Mouse (Mus musculus) embryonic facial prominence, embryonic 14.5 days (tissue): ENCODE measurements at regions not wholly inside any gene's neighbourhood (a gene's known extent, or its start where the extent isn't known, plus 50 kb on each side); places are given as distances from the start of the nearest gene placed in this dataset.

Experiments used
- ATAC-seq: fragments of 200-750 bp; cut with Nextera tagmentation; 2 replicates; pipeline ENCODE4 v1.8.0; 2017; ENCODE audit warnings: low read depth, moderate number of reproducible peaks, moderate TSS enrichment
- DNase-seq: peaks from one replicate; pipeline ENCODE4 v3.0.0-alpha.2; 2015; ENCODE audit warnings: low spot score
- H3K27ac ChIP-seq: fragments of 300-500 bp; sonication (generic); replicated peaks from 2 replicates; pipeline ENCODE4 v1.5.1; 2014; ENCODE audit warnings: low read depth, mild to moderate bottlenecking, low read length, moderate library complexity
- H3K27me3 ChIP-seq: fragments of 300-500 bp; sonication (generic); replicated peaks from 2 replicates; pipeline ENCODE4 v1.6.1; 2014; ENCODE audit warnings: low read length; ENCODE audit not compliant: control insufficient read depth, insufficient read depth
- H3K36me3 ChIP-seq: fragments of 300-500 bp; sonication (generic); 2 replicates; pipeline ENCODE4 v1.6.1; 2014; ENCODE audit warnings: low read length, mixed read lengths; ENCODE audit not compliant: control insufficient read depth, insufficient read depth
- H3K4me1 ChIP-seq: fragments of 300-500 bp; sonication (generic); 2 replicates; pipeline ENCODE4 v1.6.1; 2014; ENCODE audit warnings: antibody characterized with exemption, low read length; ENCODE audit not compliant: control insufficient read depth, insufficient read depth
- H3K4me2 ChIP-seq: fragments of 300-500 bp; sonication (generic); 2 replicates; pipeline ENCODE4 v1.6.1; 2014; ENCODE audit warnings: low read depth, mild to moderate bottlenecking, low read length, moderate library complexity, mixed read lengths
- H3K4me3 ChIP-seq: fragments of 300-500 bp; sonication (generic); 2 replicates; pipeline ENCODE4 v1.5.1; 2014; ENCODE audit warnings: low read depth, mild to moderate bottlenecking, low read length
- H3K9ac ChIP-seq: fragments of 300-500 bp; sonication (generic); 2 replicates; pipeline ENCODE4 v1.6.1; 2014; ENCODE audit warnings: low read depth, mild to moderate bottlenecking, low read length, moderate library complexity, mixed read lengths
- H3K9me3 ChIP-seq: fragments of 300-500 bp; sonication (generic); 2 replicates; pipeline ENCODE4 v1.6.1; 2016; ENCODE audit warnings: low read length; ENCODE audit not compliant: control insufficient read depth
- WGBS: fragments of 180-500 bp; shearing (Covaris S2); extraction: QIAGEN DNeasy Blood & Tissue Kit; methylation state at CpG from one replicate; pipeline ENCODE4 v1.1.7; 2014; 5-methylcytosine and 5-hydroxymethylcytosine counted together

- ATAC-seq (no peak), DNase-seq (no peak)
- Histone ChIP-seq H3K4me3 (no peak overlapping the region), H3K9me3 (no peaks in the 10 kb centered on the region), H3K36me3 (no peaks in the 10 kb centered on the region), H3K27ac (no peak overlapping the region), H3K9ac (no peak overlapping the region), H3K4me2 (no peak overlapping the region), H3K27me3 (no peaks in the 10 kb centered on the region), H3K4me1 (peaks cover 3% of the 10 kb centered on the region; the same call in 1 of the 2 replicates)
- WGBS = 15% methylated on average over 3 of the region's 3 CpGs
Observed at GRCm38 (mm10) chr11:40573758-40574139, 121.3 kb downstream of the Mat2b start.

- H3K36me3 ChIP-seq = no peaks in the 10 kb centered on the region
- no peaks in the 10 kb centered on the region for H3K27me3 ChIP-seq
- peaks cover 3% of the 10 kb centered on the region; the same call in 1 of the 2 replicates for H3K4me1 ChIP-seq
- H3K9ac ChIP-seq = no peak overlapping the region
- H3K4me3 ChIP-seq = no peak overlapping the region
- 28% methylated on average over 12 of the region's 12 CpGs for WGBS
- H3K27ac ChIP-seq = no peak overlapping the region
- H3K4me2 ChIP-seq = no peak overlapping the region
- DNase-seq (no peak), ATAC-seq (no peak)
- no peaks in the 10 kb centered on the region for H3K9me3 ChIP-seq
Observed at GRCm38 (mm10) chr11:40572953-40573757, 121.8 kb downstream of the Mat2b start.

GRCm38 (mm10) chr11:40562866-40563265 is 132.1 kb downstream of the Mat2b start:
- ATAC-seq (no peak), DNase-seq (peak; percentile 6)
- H3K4me1 ChIP-seq = no peaks in the 10 kb centered on the region
- no peak overlapping the region for H3K27ac ChIP-seq
- WGBS = 56% methylated on average over 6 of the region's 6 CpGs
- H3K4me2 ChIP-seq = no peak overlapping the region
- H3K9me3 ChIP-seq = no peaks in the 10 kb centered on the region
- no peak overlapping the region for H3K9ac ChIP-seq
- H3K4me3 ChIP-seq = no peak overlapping the region
- no peaks in the 10 kb centered on the region for H3K36me3 ChIP-seq
- no peaks in the 10 kb centered on the region for H3K27me3 ChIP-seq

- Histone ChIP-seq H3K27me3 (no peaks in the 10 kb centered on the region), H3K4me3 (no peak overlapping the region), H3K27ac (no peak overlapping the region), H3K9ac (no peak overlapping the region), H3K9me3 (no peaks in the 10 kb centered on the region), H3K36me3 (no peaks in the 10 kb centered on the region), H3K4me2 (no peak overlapping the region), H3K4me1 (no peaks in the 10 kb centered on the region)
- 97% methylated on average over 2 of the region's 2 CpGs for WGBS
- no peak for ATAC-seq
- DNase-seq = no peak
Observed at GRCm38 (mm10) chr11:40561983-40562382, 133.0 kb downstream of the Mat2b start.

- no peak for ATAC-seq
- no peak for DNase-seq
- Histone ChIP-seq H3K27me3 (no peaks in the 10 kb centered on the region), H3K4me1 (no peaks in the 10 kb centered on the region), H3K27ac (no peak overlapping the region), H3K4me3 (no peak overlapping the region), H3K9ac (no peak overlapping the region), H3K4me2 (no peak overlapping the region), H3K9me3 (no peaks in the 10 kb centered on the region), H3K36me3 (no peaks in the 10 kb centered on the region)
- WGBS = 91% methylated on average over 2 of the region's 2 CpGs
Observed at GRCm38 (mm10) chr11:40561400-40561799, 133.6 kb downstream of the Mat2b start.

GRCm38 (mm10) chr11:40558486-40558885 is 136.5 kb downstream of the Mat2b start:
- Histone ChIP-seq H3K27me3 (no peaks in the 10 kb centered on the region), H3K36me3 (no peaks in the 10 kb centered on the region), H3K9ac (no peak overlapping the region), H3K27ac (no peak overlapping the region), H3K4me2 (no peak overlapping the region), H3K4me1 (no peaks in the 10 kb centered on the region), H3K4me3 (no peak overlapping the region), H3K9me3 (no peaks in the 10 kb centered on the region)
- WGBS = 88% methylated on average over 2 of the region's 2 CpGs
- DNase-seq (no peak), ATAC-seq (no peak)

- Histone ChIP-seq H3K4me1 (no peaks in the 10 kb centered on the region), H3K4me3 (no peak overlapping the region), H3K9ac (no peak overlapping the region), H3K27ac (no peak overlapping the region), H3K27me3 (no peaks in the 10 kb centered on the region), H3K36me3 (no peaks in the 10 kb centered on the region), H3K9me3 (no peaks in the 10 kb centered on the region), H3K4me2 (no peak overlapping the region)
- no peak for ATAC-seq
- no peak for DNase-seq
- 57% methylated on average over 11 of the region's 11 CpGs for WGBS
Observed at GRCm38 (mm10) chr11:40554867-40555794, 139.9 kb downstream of the Mat2b start.

GRCm38 (mm10) chr11:40552054-40552453 is 142.9 kb downstream of the Mat2b start:
- Histone ChIP-seq H3K4me2 (no peak overlapping the region), H3K9ac (no peak overlapping the region), H3K9me3 (no peaks in the 10 kb centered on the region), H3K27me3 (no peaks in the 10 kb centered on the region), H3K27ac (no peak overlapping the region), H3K4me1 (no peaks in the 10 kb centered on the region), H3K36me3 (no peaks in the 10 kb centered on the region), H3K4me3 (no peak overlapping the region)
- DNase-seq (peak; percentile 32), ATAC-seq (no peak)
- 38% methylated on average over 2 of the region's 2 CpGs for WGBS
